Mouse (Mus musculus) CH12F3 (cell line): ENCODE results near the gene Il10.

Experiments
- in situ Hi-C: fragments of 300-500 bp; cut with MboI; formaldehyde crosslinking; loops from 2 replicates; pipeline ENCODE4 v1.14.3; 2020; ENCODE audit warnings: low sequenced_read_pairs

Gene Il10

GRCm38 (mm10) chr1:131046607-131047006 lies 27.0 kb downstream of the Il10 start:
- in situ Hi-C loops = no loop called here

DNA sequence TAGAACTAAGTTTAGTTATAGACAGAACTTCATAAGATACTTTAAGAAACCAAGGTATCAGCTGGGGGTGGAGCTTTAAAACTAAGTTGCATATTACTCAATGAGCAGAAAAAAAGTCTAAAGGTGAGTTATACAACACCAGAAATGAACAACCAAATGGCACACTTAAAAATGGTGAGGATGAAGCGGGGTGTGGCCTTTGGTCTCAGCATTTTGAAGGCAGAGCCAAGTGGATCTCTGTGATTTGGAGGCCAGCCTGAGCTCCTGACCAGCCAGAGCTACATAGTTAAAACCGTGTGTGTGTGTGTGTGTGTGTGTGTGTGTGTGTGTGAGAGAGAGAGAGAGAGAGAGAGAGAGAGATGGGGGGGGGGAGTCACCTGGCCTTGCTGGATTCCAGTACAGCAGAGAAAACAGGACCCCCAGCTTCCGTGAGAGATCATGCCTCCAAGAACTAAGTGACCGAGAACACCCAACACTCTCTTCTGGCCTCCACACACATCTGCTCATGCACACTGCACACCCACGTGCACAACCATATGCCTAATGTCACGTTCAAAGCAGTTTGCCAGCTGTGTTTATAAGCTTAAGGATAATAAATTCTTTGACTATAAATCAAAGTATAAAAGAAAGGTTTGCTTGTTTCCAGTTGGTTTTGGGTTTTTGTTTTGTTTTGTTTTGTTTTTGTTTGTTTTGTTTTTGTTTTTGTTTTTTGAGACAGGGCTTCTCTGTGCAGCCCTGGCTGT lies 28.6 kb downstream of the Il10 start:
- in situ Hi-C loops = no loop called here

GRCm38 (mm10) chr1:131048946-131049345 lies 29.3 kb downstream of the Il10 start:
- in situ Hi-C loops = no loop called here

DNA sequence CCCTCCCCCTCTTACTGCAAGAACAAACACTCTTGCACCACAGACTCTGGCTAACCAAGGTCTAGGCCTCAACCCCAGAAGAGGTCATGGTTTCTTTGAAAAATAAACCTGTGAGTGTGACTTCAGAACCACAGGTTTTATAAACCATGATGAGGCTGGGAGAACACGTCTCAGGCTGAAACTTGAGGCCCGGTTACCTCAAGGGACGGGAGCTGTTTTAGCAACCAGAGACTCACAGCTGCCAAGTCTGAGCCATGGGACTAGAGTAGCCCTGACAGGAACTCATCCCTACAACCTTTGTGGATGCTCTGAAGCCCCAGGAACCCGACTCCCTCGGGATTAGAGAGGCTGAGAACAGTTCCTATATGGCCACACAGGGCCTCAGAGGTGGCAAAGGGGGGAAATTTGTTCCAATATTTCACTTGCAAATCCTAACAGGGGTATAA lies 29.7 kb downstream of the Il10 start:
- in situ Hi-C loops = no loop called here

- in situ Hi-C loops = loop anchor here (5.0 to 25.0 kb wide), 5 partner anchors 58 to 505 kb away; no protein-coding TSS in a partner anchor
Measured at GRCm38 (mm10) chr1:131050011-131050410, 30.4 kb downstream of the Il10 start.

DNA sequence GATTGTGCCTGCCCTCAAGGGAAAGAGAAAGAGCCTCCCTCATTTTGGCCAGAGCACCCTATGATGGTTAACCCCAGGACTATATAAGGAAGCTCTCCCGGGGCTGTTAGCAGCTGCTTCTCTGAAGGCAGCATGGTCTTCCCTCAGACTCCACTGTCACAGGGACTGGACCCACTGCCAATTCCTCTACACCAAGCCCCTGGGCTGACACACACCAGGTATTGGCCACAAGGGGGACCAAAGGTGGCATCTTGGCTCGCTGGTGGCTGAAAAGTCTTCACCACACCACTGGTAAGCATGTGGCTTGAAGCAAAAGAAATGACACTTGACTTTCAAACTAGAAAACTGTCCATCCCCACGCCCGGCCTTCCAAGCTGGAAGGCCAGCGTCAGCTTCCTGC lies 31.0 kb downstream of the Il10 start:
- in situ Hi-C loops = loop anchor here (5.0 to 25.0 kb wide), 5 partner anchors 58 to 506 kb away; no protein-coding TSS in a partner anchor

DNA sequence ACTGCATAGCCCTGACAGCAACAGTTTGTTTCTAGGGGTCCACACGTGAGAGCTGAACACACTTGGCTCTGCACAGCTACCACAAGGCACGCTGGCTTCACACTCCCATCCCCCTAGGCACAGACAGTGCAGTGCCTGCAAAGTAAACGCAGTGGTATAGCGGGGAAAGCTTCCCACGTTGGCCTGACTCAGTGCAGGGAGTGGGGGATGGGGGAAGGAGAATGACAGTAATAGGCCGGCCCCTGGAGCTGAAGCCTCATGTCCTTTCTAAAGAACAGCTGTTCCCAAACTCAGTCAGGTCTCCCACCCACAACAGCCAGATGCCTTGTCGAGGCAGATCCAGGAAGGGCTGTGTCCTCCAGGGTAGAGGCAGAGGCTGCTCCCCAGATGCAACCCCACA lies 31.4 kb downstream of the Il10 start:
- in situ Hi-C loops = loop anchor here (5.0 to 25.0 kb wide), 5 partner anchors 59 to 506 kb away; no protein-coding TSS in a partner anchor

- in situ Hi-C loops = loop anchor here (5.0 to 25.0 kb wide), 5 partner anchors 61 to 508 kb away; no protein-coding TSS in a partner anchor
Measured at GRCm38 (mm10) chr1:131053239-131053638, 33.6 kb downstream of the Il10 start.

GRCm38 (mm10) chr1:131053656-131054055 lies 34.0 kb downstream of the Il10 start:
- in situ Hi-C loops = loop anchor here (5.0 to 25.0 kb wide), 5 partner anchors 61 to 509 kb away; no protein-coding TSS in a partner anchor

DNA sequence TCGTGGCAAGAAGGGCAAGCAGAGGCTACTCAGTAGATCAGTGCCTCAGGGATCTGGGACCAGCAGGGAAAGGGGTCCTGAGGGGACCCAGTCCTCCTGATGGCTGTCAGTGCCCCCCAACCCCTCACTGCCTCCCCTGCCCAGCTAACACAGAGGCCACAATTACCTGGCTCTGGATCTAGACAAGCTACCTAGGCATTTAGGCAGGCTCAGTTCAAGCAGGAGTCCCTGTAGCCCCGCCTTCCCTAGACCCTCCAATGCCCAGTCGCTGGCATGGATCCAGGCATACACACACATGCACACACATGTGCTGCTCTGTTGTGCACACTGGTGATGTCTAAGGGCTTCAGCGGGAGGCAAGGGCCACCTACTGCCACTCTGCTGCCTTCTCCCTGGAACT lies 34.6 kb downstream of the Il10 start:
- in situ Hi-C loops = loop anchor here (5.0 to 25.0 kb wide), 5 partner anchors 62 to 509 kb away; no protein-coding TSS in a partner anchor

DNA sequence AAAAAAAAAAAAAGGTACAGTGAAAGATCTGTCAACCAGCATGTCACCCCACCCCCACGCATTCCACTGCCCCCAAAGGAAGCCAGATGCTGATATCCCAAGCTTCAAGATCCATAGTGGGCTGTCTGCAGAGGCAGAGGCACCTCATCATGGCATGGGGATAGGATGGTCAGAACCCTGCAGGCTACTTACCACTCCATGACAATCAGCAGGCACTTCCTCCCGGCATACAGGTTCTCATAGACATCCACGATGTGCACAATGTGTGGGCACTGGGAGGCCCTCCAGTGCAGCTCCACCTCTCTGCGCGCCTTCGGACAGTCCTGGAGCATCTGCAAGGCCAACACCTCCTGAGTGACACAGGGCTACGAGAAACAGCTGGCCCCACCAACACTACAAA lies 38.8 kb downstream of the Il10 start:
- in situ Hi-C loops = loop anchor here (10.0 to 25.0 kb wide), 4 partner anchors 184 to 514 kb away; no protein-coding TSS in a partner anchor

GRCm38 (mm10) chr1:131059411-131059810 lies 39.8 kb downstream of the Il10 start:
- in situ Hi-C loops = loop anchor here (10.0 to 25.0 kb wide), 4 partner anchors 185 to 515 kb away; no protein-coding TSS in a partner anchor

DNA sequence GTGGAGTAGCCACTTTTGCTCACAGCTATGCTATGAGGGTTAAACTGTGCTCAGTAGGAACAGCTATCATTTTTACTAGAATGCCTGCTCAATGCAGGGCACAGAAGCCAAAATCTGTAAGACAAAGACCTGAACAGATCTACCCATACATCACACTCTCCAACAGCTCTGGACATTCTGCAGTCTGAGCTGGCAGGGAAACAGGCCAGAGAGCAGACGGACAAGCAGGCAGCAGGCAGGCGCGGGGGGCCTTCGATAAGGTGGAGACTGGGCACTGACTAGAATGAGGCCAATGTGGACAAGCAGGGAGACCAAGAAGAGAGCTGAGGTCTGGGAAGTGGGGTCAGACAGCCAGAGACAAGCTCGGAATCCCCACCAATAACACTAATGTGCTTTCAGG lies 40.2 kb downstream of the Il10 start:
- in situ Hi-C loops = loop anchor here (10.0 to 25.0 kb wide), 4 partner anchors 185 to 515 kb away; no protein-coding TSS in a partner anchor

DNA sequence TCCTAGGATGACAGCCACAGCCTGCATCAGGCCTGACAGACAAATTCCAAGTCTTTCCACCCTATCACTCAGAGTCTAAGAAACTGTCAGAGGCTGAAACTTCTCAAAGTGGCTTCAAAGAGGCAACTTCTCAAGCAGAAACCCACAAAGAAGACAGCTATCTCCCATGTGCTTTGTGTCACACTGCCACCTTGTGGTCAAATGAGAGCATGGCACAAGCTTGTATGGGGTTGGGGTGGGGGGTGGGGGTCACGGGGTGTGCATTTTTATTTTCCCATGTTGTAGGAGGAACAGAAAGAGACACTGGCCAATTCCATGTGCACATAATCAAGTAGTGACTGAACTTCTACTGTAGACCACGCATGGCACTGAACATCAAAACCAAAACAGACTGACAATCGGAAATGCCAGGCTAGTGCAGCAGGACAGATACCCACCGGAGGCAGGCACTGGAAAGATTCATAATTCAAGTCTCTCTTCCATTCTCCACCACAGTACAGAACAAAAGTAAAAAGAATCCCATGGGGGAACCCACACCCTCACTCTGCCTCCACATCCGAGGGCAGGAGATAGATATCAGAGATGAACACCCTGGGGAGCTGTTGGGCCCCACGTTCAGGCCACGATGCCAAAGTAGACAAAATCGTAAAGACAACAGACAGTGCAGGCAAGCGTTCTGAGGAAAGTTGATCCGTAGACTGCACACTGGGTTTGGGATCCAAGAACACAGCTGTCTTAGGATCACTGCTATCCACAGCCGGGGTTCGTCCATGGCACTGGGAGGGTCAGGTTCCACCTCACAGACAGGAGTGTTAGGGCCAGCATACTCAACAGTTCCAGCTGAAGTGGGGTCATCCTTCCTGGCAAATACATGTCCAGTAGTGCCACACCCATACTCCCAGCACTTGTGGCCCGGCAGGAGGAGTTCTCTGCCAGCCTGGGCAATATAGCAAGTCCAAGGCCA lies 40.9 kb downstream of the Il10 start:
- in situ Hi-C loops = loop anchor here (25.0 kb wide), 1 partner anchor 373 kb away; no protein-coding TSS in a partner anchor

GRCm38 (mm10) chr1:131061740-131062254 lies 42.2 kb downstream of the Il10 start:
- in situ Hi-C loops = loop anchor here (25.0 kb wide), 1 partner anchor 374 kb away; no protein-coding TSS in a partner anchor

- in situ Hi-C loops = loop anchor here (25.0 kb wide), 1 partner anchor 376 kb away; no protein-coding TSS in a partner anchor
Measured at GRCm38 (mm10) chr1:131062821-131063220, 43.2 kb downstream of the Il10 start.

DNA sequence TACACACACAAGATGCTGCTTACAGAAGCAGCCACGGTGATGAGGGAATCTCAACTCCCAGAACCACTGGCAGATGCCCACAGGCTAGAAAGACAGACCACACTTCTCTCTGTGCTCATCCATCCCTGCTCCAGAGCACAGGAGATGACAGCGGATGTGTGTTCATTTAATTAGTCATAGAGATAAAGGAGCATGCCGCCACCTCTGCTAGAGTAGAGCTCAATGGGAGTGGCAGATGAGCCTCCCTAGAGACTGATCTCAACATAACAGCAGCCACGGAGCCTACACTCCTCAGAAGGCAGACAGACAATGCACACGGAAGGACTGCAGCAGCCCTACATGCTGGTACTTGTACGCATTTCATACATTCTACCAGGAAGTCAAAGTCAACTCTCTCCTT lies 44.6 kb downstream of the Il10 start:
- in situ Hi-C loops = loop anchor here (25.0 kb wide), 1 partner anchor 377 kb away; no protein-coding TSS in a partner anchor

DNA sequence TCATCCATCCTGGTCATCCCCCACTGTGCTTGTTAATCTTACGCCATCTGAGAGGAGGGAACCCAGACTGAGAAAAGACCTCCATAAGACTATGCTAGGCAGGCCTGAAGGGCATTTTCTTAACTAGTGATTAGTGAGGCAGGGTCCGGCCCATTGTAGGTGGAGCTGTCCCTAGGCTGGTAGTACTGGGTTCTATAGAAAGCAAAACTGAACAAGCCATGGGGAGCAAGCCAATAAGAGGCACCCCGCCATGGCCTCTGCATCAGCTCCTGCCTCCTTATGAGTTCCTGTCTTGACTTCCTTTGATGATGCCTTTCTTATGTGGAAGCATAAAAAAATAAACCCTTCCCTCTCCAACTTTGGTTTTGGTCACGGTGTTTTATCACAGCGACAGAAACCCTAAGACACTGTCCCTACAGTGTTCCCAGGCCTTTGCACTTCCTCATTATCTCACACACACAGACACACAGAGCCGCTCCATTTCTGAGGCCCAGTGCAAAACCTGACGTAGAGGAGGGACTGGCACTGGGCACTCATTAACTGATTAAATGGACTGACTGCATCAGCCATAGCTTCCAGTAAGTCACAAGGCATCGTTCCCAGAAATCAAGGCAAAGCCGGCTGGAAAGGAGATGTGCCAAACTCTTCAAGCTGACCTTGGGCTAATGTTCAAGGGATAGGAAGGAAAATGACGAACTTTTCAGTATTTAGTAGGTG lies 48.5 kb downstream of the Il10 start:
- in situ Hi-C loops = loop anchor here (25.0 kb wide), 1 partner anchor 381 kb away; no protein-coding TSS in a partner anchor

DNA sequence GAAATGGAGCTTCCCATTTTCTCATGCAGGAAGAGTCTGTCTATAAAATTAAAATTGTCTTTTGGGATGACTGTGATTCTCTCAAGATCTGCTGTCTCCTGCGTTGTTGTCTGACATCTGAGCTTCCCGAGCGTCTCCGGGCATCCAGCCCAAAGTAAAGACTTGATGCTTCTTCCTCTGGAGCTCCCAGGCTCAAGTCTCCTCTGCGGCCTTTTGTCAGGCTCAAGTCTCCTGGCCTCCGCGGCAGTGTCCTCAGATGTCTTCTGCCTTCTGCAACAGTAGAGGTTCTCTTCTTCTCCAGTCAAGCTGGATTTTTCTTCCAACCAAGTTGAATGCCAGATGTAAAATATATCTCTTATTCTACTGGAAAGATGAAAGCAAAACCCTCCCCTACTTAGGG lies 49.4 kb downstream of the Il10 start:
- in situ Hi-C loops = loop anchor here (25.0 kb wide), 1 partner anchor 382 kb away; no protein-coding TSS in a partner anchor
